8 mouse cellular contexts compared by ENCODE assay signal in the genomic region with DNA sequence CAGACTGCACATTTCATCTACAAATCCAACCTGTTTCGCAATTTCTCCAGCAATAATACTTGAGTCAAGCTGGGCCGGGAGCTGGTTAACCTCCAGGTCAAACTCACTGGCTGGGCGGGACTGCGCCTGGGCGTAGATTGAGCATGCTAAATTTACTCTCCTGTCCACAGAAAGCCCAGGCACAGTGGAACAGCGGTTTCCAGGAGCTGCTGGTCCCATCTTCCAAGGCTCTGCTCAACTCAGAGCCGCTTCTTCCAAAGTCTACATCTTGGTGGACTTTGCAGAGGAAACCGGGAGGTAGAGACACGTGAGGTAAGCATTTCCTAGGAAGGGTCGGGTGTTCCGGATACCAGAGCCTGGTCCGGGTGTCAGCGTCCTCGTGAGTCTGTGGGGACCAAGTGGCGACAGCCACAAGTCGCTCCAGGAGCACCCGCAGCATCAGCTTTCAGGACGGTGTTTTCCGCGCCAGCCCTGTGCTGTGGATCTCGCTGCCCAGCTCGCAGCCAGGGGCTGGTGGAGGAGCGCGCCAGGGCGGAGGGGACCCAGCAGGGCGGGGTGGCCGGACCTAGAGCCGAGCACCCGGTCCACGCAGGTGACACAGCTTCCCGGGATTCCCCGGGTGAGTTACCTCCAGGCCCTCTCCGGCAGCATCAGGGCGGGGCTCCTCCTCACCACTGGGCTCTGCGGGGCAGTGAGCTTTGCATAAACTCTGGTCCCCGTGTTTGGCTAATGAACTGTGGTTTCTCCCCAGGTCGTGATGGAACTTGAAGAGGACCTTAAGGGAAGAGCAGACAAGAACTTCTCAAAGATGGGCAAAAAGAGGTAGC. TPM values are rescaled to one million over a fixed set of nuclear protein-coding genes. Genes with fewer than 3 reads are reported as not detected.
DNase-seq lines count a peak whose midpoint lies in the region; ATAC-seq and TF ChIP-seq lines count a peak whose summit lies in the region.

TSS of gene Abcb1a (plus strand) at position 167 of the 827 bp plus-strand sequence.

- H3K4me1 ChIP-seq in intestine, embryonic 14.5 days (replicated peaks; ENCODE audit: control insufficient read depth, insufficient read depth, low read length), result no peaks in the 10 kb centered on the region
- H3K4me1 ChIP-seq in limb, embryonic 12.5 days (replicated peaks), result peaks cover 4% of the 10 kb centered on the region; the same call in 1 of the 2 replicates
- H3K4me1 ChIP-seq in midbrain, embryonic 11.5 days (ENCODE audit: control insufficient read depth, insufficient read depth, low read length), result peaks cover 4% of the 10 kb centered on the region
- H3K4me1 ChIP-seq in spleen, adult 2 months (ENCODE audit: control insufficient read depth, insufficient read depth, insufficient read length), result peaks cover 3% of the 10 kb centered on the region; the same call in 1 of the 2 replicates

- 4% methylated on average over 37 of the region's 37 CpGs for WGBS in intestine, embryonic 14.5 days
- WGBS in limb, embryonic 12.5 days, result 6% methylated on average over 37 of the region's 37 CpGs
- WGBS in midbrain, embryonic 11.5 days, result 7% methylated on average over 37 of the region's 37 CpGs
- 8% methylated on average over 37 of the region's 37 CpGs for WGBS in spleen, adult 2 months

- no peaks in the 10 kb centered on the region for H3K27me3 ChIP-seq in intestine, embryonic 14.5 days (replicated peaks; ENCODE audit: control insufficient read depth, insufficient read depth, low read length)
- H3K27me3 ChIP-seq in limb, embryonic 12.5 days, result no peaks in the 10 kb centered on the region
- no peaks in the 10 kb centered on the region for H3K27me3 ChIP-seq in midbrain, embryonic 11.5 days (ENCODE audit: control insufficient read depth, insufficient read depth, low read length)
- no peaks in the 10 kb centered on the region for H3K27me3 ChIP-seq in spleen, adult 2 months (ENCODE audit: control insufficient read depth, insufficient read depth, low read length)

- H3K36me3 ChIP-seq in intestine, embryonic 14.5 days (ENCODE audit: control insufficient read depth, insufficient read depth, low read length), result no peaks in the 10 kb centered on the region
- H3K36me3 ChIP-seq in limb, embryonic 12.5 days, result no peaks in the 10 kb centered on the region
- H3K36me3 ChIP-seq in midbrain, embryonic 11.5 days (ENCODE audit: control insufficient read depth, insufficient read depth, low read length), result no peaks in the 10 kb centered on the region
- no peaks in the 10 kb centered on the region for H3K36me3 ChIP-seq in spleen, adult 2 months (ENCODE audit: control insufficient read depth, insufficient read depth, low read length)

- peak within 1 kb of the TSS; percentile 43 for H3K4me3 ChIP-seq in intestine, embryonic 14.5 days (ENCODE audit: low read depth, low read length)
- peak within 1 kb of the TSS; percentile 51 for H3K4me3 ChIP-seq in limb, embryonic 12.5 days (replicated peaks)
- peak within 1 kb of the TSS; percentile 36 for H3K4me3 ChIP-seq in midbrain, embryonic 11.5 days (ENCODE audit: low read depth, low read length)
- peak within 1 kb of the TSS; percentile 61 for H3K4me3 ChIP-seq in spleen, adult 2 months (ENCODE audit: extremely low read depth, insufficient read depth, insufficient read length)

- peak in 1 of 2 experiments; percentile 1 for DNase-seq in layer of hippocampus, adult 18-20 months (ENCODE audit: low spot score in 2 of 2)
- DNase-seq in layer of hippocampus, adult 9-10 months (ENCODE audit: low spot score), result no peak
- DNase-seq in gastrocnemius, postnatal 25 days, result peak; percentile 5
- peak; percentile 69 for DNase-seq in intestine, embryonic 14.5 days (ENCODE audit: low spot score)
- DNase-seq in midbrain, embryonic 11.5 days (ENCODE audit: low spot score, missing footprints), result peak; percentile 92
- DNase-seq in spleen, adult 2 months (ENCODE audit: low read depth in 1 of 2, low spot score in 2 of 2), result peak; percentile 32 to 36

- TF ChIP-seq CTCF in spleen, adult 2 months (IDR thresholded peaks at IDR 0.05; ENCODE audit: extremely low read depth, insufficient read depth, insufficient read length, insufficient replicate concordance), result no peak

- peak; percentile 77 for ATAC-seq in common myeloid progenitor, adult 5-6 weeks (replicated peaks; ENCODE audit: low read depth, poor library complexity, severe bottlenecking)
- ATAC-seq in intestine, embryonic 14.5 days (replicated peaks; ENCODE audit: low FRiP score, low TSS enrichment, low read depth), result peak; percentile 81
- ATAC-seq in limb, embryonic 12.5 days (ENCODE audit: insufficient number of reproducible peaks, insufficient read depth, low FRiP score, low TSS enrichment, low read depth), result peak; percentile 68
- ATAC-seq in midbrain, embryonic 11.5 days (ENCODE audit: low FRiP score), result peak; percentile 88

- peak within 1 kb of the TSS; percentile 45 for H3K9ac ChIP-seq in intestine, embryonic 14.5 days (ENCODE audit: low read length)
- peak within 1 kb of the TSS; percentile 59 for H3K9ac ChIP-seq in limb, embryonic 12.5 days (replicated peaks)
- peak within 1 kb of the TSS; percentile 59 for H3K9ac ChIP-seq in midbrain, embryonic 11.5 days (ENCODE audit: low read length)

- no peak within 1 kb of the TSS for H3K27ac ChIP-seq in intestine, embryonic 14.5 days (ENCODE audit: low read depth)
- no peak within 1 kb of the TSS for H3K27ac ChIP-seq in limb, embryonic 12.5 days
- no peak within 1 kb of the TSS for H3K27ac ChIP-seq in midbrain, embryonic 11.5 days (ENCODE audit: low read depth, low read length)
- peak within 1 kb of the TSS; percentile 21; the same call in 1 of the 2 replicates for H3K27ac ChIP-seq in spleen, adult 2 months (ENCODE audit: insufficient read depth, low read length)

- H3K4me2 ChIP-seq in intestine, embryonic 14.5 days (ENCODE audit: low read length), result peak within 1 kb of the TSS; percentile 86
- H3K4me2 ChIP-seq in limb, embryonic 12.5 days, result peak within 1 kb of the TSS; percentile 94
- H3K4me2 ChIP-seq in midbrain, embryonic 11.5 days, result peak within 1 kb of the TSS; percentile 79

- TF ChIP-seq POLR2A in spleen, adult 2 months (IDR thresholded peaks at IDR 0.05; ENCODE audit: low read depth, low read length), result no peak

- H3K9me3 ChIP-seq in intestine, embryonic 14.5 days (ENCODE audit: control insufficient read depth, low read length), result no peaks in the 10 kb centered on the region
- no peaks in the 10 kb centered on the region for H3K9me3 ChIP-seq in limb, embryonic 12.5 days
- H3K9me3 ChIP-seq in midbrain, embryonic 11.5 days (ENCODE audit: control insufficient read depth, low read length), result no peaks in the 10 kb centered on the region

RNA-seq across cellular contexts. Expression of gene Abcb1a, which starts in this region (rescaled TPM):
- 10 to 100 TPM; 14.1 to 14.2 TPM for total RNA-seq in layer of hippocampus, adult 18-20 months (2021)
- 0.15 and 0.87 TPM in 2 replicates for total RNA-seq in common myeloid progenitor, adult 5-6 weeks (2017)
- total RNA-seq in gastrocnemius, postnatal 25 days (2021), result 1 to 10 TPM; 2.6 to 3.1 TPM
- 5.8 and 8.2 TPM in 2 replicates for polyA plus RNA-seq in intestine, embryonic 14.5 days (2014; fragmentation: Nextera tagmentation; extraction: Ambion mirVana)
- polyA plus RNA-seq in limb, embryonic 12.5 days (2016; fragmentation: Nextera tagmentation; extraction: Ambion mirVana), result 0.49 and 0.52 TPM in 2 replicates
- polyA plus RNA-seq in midbrain, embryonic 11.5 days (2014; fragmentation: Nextera tagmentation; extraction: Ambion mirVana), result 0.94 and 1.1 TPM in 2 replicates
- polyA plus RNA-seq in spleen, adult 2 months (2012; rRNA removed), result 2.6 and 2.9 TPM in 2 replicates

Comparison
In these comparisons a context has a peak if more than half of its experiments do, and no peak if none do; other contexts are left out.
1. Peak in ATAC-seq in common myeloid progenitor, adult 5-6 weeks; RNA of the gene not detected or under 1 TPM.
2. Peak in ATAC-seq, H3K4me3 ChIP-seq, H3K9ac ChIP-seq and H3K4me2 ChIP-seq in limb, embryonic 12.5 days; RNA of the gene not detected or under 1 TPM.